Mouse (Mus musculus) adrenal gland, adult 2 months (tissue): Measurements from ENCODE around the gene Mtif3. TPM values are rescaled to one million over a fixed set of nuclear protein-coding genes. Genes with fewer than 3 reads are reported as not detected.

Experiments used
- DNase-seq: peaks from one replicate; pipeline ENCODE4 v3.0.0; 2021
- long read RNA-seq: library from polyadenylated mRNA; stranded (forward); transcript quantifications from one replicate; pipeline ENCODE4 v2.0.0, GENCODE M21; 2021
- polyA plus RNA-seq: library from polyadenylated mRNA; depleted of rRNA; stranded (reverse); fragments of >200 nt; gene quantifications from 2 replicates; pipeline ENCODE4 v1.2.3, GENCODE M21; 2012; rRNA removed
- total RNA-seq, 2 experiments: library from RNA; stranded (reverse); gene quantifications; 2 replicates each; pipeline ENCODE4 v1.2.3; 2021

Mtif3 gene
- total RNA-seq = 10 to 100 TPM; 29.0 to 39.8 TPM
- 8.6 and 9.5 TPM in 2 replicates for polyA plus RNA-seq
- long read RNA-seq, full-length matches to known transcripts = 32 of 37 reads
- long read RNA-seq, partial matches to known transcripts = 1 of 37 reads
- long read RNA-seq, other reads (novel, unspliced or antisense) = 4 of 37 reads

DNA sequence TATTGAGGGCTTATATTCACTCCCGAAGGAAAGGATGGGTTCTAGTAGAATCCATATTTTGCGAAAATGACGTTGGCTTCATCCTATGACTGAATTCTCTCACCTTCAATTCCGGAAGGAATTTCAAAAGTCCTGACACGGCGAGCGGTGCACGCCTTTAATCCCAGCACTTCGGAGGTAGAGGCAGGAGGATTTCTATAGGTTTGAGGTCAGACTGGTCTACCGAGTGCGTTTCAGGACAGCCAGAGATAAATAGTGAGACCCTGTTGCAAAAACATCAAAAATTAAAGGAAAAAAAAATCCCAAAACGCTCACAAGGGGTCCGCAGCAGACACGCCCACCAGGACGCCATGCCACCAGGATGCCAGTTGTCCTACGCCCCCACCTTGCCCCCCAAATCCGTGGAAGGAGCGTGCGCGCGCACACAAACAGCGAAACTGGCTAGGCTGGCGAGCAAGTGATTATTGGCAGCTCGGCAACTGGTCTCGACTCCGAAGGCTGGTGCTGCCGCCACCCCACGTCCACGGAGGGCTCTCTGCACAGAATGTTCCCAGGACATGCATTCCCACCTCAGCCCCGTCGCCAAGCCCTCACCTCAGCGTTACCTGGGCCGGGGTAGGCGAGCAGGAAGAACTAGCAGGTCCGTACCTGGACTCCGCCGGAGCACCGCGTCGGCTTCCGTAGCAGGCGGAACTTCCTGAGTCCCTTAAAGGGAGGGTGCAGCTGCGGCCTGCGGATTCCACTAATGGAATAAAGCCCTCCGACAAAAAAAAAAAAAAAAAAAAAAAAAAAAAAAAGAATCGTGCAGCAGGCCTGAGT lies at the start of gene Mtif3:
Mtif3 (minus strand) TSS at position 683 of the 819 bp plus-strand sequence.
- DNase-seq = peak; percentile 90

DNA sequence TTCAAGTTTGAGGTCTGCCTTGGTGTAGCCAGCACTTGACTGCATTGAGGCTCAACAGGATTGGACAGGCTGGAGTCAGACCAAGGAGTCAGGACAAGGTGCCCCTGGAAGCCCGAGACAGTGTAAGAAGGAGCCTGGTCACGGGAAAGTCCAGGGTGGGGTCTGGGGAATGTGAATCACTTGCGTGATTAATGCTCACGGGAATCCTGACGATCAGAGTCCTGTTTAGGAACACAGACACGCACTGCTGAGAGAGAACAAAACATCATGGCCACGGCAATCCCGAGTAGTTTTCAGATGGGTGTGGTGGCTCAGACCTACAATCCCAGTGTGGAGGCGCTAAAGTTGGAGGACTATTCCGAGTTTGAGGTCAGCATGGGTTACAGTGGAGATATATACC lies 47.7 kb upstream of the Mtif3 start:
- DNase-seq = no peak

DNA sequence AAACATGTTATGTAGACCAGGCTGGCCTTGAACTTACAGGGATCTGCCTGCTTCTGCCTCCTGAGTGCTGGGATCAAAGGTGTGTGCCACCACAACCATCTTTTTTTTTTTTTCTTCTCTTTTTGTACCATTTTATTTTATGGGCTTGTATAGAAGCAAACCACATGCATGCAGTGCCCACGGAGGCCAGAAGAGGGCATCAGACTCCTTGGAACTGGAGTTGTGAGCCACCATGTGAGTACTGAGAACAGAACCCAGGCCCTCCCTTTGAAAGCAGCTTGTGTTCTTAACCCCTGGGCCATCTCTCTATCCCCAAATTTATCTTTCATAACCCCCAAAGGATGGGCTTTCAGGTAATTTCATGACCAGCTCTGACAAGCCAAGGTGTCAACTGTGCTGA lies 39.7 kb upstream of the Mtif3 start:
- DNase-seq = no peak

DNA sequence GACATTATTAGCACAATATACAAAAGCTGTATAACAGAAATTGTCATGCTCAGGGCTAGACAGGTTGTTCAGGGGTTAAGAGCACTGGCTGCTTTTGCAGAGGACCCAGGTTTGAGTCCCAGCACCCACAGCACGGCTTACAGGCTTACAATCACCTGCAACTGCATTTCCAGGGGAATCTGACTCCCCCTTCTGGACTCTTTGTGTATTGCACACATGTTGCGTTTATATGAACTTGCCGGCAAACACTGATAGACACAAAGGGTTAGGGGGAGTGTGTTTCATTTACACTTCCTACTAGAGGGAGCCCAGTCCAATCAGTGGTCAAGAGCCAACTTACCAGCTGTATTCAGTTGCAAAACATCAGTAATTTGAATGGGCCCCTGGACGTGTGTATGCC lies 37.7 kb upstream of the Mtif3 start:
- no peak for DNase-seq

DNA sequence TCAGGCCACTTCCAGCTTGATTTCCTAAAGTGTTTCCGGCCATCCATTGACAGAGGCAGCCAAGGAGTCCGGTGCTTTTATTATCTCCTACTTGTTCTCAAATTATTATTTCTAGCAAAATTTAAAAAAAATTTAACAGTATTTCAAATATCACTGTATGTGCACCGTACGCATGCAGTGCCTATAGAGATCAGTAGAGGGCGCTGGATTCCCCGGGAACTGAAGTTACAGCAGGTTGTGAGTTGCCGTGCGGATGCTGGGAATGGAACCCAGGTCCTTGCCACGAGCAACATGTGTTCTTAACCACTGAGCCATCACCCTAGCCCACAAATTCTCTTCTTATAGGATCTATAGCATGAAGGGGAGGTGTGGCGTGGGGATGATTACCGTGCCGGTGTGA lies 35.2 kb upstream of the Mtif3 start:
- no peak for DNase-seq

DNA sequence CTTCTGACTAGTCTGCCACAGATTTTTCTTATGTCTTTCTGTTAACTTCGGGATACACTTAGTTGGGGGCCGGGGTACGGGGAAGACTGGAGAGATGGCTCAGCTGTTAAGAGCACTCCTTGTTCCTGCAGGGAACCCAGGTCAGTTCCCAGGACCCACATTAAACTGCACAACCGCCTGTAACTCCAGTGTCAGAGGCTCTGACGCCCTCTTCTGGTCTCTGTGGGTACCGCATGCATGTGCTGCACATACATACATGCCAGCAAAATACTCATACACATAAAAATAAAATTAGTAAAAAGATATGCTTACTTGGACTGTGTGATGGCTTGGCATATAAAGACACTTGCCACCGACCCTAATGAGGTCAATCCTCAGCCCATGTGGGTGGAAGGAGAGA lies 33.2 kb upstream of the Mtif3 start:
- no peak for DNase-seq

DNA sequence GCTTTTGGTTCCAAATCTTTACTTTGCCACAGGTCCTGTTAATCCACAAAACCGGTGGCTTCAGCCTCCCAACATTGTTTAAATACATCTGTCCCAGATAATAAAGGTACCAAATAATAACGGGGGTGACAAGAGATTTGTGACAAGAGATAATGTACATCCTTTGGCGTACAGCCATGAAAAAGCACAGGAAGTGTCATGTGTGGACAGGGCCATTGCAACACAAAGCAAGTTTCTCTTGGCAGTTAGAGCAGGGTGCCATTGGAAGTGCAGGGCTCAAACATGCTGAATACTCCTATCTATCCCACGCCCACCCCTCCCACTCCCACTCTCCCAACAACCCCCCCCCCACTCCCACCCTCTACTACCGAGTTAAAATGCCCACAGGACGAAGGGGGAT lies 31.4 kb upstream of the Mtif3 start:
- no peak for DNase-seq

DNA sequence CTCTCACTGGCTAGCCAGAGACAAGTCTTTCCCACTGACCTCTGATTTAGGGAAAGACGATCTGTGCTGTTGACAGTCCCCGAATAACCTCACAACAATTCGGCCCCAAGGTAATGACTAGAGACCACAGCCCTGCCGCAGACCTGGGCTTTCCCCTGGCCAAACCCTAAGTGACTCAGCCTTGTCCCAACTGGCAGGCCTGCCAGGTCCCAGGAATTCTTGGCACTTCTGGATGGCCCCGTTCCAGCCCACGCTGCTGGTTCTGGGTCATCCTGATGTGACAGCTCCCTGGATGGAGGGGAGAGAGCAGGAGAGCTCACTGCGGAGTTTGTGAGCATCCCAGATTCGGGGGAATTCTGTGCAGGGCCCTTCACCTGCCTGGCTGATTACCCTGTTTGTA lies 29.9 kb upstream of the Mtif3 start:
- peak; percentile 89 for DNase-seq

DNA sequence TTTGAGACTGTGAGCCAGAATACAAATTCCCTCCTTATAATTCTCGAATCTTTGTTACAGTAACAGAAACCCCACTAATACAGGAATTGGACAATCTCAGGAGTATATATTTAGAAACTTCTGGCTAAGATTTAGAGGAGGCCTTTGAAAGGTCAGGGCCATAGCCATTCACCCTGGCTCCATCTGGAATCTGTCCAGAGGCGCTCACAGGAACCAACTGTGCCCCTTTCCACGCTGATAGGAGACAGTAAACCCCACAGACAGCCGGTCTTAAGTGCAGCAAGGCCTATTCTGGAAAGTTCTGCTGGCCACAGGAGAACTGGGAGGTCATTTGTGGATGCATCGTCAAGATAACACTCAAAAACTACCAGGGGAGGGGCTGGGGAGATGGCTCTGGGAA lies 25.5 kb upstream of the Mtif3 start:
- peak; percentile 82 for DNase-seq

DNA sequence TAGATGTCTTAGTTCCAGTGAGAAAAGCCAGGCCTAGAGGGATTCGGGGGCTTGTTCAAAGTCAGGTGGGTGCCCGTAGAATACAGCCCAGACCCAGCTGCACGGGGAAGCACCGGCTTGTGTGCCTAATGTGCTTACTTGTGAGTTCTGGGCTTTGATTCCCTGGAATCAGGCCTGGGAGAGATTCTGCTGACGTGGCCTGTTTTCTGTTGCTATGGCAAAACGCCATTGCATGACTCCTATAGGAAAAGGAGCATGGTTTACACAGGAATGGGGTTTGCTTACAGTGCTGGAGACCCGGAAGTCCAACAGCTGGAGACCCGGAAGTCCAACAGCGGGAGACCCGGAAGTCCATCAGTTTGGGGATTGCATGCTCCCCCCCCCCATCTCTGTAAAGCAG lies 24.0 kb upstream of the Mtif3 start:
- no peak for DNase-seq

DNA sequence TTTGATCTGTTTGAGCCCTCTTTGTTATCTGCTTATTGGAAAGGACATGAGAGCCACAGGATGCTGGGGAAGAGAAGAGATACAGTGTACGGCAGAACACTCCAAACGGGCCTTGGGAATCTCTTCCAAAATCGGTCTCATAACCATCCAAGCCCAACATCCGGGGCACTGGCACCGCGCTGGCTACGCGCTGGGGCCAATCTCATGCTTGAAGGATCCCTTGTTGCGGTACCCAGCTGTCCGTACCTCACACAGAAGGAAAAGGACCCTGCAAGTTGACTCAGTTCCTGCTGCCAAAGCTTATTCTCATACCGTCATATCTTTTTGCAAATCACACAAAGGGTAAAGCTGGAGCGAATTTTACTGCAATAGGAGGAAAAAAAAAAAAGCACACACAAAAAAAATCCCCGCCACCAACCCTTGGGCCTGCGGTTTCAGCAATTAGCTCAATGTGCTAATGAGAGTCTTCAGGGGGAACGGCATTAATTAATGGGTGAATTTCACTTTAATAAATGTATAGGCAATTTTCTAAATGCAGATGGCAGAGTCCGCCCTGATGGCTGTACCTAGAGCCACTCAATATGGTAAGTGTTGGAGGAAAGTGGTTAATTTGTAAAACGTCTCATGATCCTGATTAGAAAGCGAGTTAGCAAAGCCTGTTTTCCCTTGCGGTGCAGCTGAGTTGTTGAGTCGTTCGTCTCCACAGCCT lies 22.3 kb upstream of the Mtif3 start:
- DNase-seq = no peak

DNA sequence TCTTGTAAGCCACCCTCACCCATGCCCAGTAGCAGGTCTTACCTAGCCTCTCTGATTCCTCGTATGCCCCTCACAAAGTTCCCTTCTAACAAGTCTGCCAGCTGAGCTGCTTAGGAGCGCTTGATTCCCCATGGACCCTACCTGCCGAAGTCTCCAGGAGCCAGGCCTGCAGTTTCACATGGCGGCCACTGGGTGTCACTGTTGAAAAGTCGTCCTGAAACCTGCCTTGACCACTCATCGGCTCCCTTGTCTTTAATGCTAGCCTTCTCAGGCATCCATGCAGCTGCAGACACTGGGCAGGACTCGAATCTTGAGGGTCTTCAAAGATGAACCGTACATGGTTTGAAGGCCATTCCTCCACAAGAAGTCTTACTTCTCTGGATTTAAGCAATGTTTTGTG lies 19.6 kb upstream of the Mtif3 start:
- DNase-seq = peak; percentile 62

DNA sequence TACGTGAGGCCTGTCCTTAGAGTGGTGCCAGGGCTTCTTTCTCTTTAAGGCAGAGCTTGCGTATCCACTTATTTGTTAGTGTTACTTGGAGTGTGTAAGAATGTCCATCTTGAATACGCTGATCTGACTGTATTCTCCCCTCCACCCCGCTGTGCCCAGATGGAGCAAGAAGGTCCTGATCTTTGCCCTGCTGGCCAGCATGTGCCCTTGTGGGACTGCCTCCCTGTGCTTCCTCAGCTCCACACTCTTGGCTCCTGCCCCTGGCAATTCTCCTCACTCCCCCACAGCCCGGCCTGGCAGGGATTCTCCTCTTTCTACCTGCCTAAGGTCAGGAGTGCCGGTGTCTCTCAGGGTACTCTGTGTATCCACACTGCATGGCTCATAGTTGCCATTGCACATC lies 17.8 kb upstream of the Mtif3 start:
- DNase-seq = peak; percentile 16

DNA sequence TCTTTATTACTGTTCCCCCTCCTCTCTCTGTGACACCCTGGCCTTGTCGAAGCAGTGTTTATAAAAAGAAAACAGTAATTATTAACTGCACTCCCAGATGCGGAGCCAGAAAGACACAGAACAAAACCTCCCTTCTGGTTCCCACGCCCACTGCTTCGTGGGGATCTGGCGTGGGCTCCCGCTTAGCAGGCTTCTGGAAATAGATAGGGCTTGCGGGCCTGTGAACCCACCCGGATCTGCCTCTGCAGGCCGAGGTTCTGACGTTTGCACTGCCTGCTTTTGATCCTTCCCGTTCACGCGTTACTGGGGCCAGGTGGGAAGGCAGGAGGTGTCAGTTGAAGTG lies 11.2 kb upstream of the Mtif3 start:
- DNase-seq = no peak

DNA sequence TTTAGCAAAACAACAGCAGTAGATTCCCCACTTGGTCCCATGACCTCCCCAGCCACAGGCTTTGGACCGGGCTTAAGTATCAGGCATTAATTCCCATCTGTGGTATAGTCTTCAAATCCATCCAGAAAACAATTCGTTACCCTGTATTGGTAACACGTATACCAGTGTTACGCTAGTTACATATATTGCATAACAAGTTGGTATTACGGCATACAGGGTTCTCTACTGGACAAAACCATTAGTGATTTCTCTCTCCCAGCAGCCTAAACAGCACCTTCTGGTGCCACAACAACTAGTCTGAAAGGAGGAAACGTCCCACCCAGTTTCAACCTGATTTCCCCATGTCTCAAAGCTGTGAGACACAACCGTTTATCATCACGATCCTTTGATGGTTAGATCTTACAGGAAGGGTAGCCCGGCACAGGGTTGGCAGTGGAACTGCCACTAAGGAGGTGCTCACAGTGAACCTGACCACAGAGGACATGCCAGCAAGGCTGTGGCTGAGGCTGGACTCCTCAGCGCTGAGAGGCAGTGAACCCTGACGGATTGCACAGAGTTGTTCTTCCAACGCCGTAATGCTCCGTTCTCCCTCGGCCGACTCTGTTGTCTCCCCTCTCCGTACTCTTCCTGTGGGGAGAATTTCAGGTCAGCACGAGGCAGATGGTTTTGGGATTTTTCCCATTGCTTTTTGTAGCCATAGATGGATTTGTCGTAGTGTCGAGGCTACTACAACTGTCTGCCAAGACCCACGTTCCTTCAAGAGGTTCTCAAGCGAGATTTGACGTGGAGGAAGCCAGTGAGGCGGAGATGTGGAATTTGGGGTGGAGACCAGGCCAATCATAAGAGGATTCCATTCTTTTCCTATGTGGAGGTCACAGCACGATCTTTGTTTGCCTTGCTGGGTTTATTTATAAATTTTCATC lies 10.5 kb upstream of the Mtif3 start:
- no peak for DNase-seq

DNA sequence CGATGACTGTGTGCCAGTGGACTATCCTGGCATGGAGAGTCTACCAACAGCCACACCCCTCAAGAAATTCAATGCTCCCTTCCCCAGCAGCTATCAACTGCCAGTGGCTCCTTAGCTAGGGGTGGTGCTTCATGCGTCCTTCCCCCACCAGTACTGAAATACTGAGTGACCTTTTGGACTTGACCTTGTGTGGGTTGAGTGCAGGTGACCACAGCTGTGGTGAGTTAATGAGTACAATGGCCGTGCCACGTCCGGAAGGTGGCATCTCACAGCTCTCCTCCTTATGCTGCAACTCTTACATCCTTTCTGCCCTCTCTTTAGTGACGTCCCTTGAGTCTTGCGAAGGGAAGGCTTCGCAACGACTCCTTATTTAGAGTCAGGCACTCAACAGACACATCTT lies 9.8 kb upstream of the Mtif3 start:
- no peak for DNase-seq

DNA sequence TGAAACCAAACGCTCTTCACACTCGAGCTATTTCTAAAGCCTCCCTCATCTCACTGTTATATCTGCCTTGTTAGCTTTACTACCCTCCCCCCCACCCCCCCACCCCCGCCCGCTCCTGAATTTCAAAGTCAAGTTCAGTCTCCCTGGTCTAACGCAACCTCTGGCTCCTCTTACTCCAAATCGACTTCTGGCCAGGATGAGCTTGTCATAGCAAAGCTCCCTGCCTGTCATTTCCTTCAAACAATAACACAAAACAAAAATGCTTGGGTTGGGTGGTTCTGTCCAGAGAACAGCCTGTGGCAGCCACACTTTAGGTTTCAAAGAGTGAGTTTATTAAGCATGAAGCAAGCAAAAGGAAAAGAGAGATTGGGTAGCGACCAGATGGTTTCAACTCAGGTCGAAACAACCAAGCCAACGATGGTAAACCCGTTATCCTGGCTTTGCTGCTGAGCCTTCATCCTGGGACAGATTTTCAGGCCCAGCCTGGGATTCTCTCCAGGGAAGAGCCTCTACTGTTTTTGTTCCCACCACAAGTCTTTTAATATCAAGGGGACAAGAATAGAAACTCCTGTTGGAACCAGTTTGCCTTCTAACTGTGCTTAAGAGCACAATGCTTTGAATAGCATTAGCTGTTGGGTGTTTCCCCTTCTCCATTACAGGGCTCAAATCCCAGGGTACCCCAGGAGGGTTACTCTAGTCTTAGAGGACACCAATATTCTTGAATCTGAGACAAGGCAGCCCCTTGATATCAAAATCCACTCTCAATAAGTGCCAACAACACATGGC lies 8.4 kb upstream of the Mtif3 start:
- DNase-seq = no peak

DNA sequence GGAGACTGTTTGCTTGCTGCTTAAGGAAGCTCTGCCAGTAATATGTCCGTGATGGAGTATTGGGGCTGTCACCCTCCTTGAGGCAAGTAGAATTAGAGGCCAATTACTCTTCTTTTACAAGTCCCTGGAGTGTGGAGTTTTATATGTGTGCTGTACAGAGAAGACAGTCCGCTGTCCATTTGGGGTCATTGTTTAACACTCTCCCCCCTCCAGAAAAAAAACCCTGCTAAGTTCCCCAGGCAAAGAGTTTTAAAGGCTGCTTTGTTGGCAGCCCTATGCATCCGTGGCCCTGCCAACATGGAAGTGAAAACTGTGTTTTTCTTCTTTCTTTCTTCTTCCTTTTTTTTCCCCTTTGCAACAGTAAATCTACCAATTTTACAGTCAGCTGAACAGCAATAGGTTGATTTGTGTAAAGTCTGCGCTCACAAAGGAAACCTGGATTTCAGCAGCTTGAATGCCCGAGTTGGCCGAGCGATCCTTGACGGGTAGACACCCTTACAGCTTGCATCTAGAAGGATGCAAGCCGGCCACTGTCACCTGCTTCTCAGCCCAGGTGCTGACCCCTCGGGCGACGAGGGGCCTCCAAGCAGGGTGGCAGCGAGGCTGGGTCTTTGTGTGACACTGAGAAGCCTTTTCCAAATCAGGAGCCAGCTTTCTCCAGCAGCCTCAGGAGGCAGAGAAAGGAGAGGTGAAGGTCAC lies 5.2 kb upstream of the Mtif3 start:
- DNase-seq = no peak

DNA sequence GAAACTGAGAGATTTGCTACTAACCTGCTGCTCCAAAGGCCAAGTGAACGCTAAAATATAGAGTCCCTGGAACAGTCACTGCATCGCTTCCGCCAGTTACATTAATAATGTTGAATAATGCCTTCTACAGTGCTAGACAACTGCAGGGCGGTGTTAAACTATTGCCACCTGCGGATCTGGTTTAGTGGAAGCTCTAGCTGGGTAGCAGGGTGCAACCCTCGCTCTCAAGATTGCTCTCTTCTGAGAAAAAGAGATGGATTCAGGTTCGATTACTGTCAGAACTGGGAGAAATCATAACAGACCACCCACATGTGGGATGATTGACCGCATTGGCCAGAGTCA lies 308 bp upstream of the Mtif3 start:
- DNase-seq = no peak

DNA sequence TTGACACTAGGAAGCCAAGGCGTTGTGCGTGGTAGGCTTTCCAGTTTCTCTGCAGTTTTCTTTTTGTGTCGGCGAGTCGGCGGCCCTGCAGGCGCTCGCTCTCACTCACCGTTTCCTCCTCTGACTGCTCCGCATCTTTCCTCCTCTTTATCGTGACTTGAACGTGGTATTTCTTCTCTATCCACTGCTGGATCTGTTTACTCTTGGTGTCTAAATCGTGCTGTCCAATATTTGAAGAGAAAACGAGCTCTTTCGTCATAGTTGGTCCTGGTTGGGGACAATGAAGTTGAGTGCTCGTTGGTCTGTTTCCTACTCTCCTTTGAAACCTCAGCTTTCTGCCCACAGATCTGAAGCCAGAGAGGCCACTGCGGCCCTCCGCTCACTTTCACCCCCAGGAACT lies 6.9 kb downstream of the Mtif3 start:
- no peak for DNase-seq

DNA sequence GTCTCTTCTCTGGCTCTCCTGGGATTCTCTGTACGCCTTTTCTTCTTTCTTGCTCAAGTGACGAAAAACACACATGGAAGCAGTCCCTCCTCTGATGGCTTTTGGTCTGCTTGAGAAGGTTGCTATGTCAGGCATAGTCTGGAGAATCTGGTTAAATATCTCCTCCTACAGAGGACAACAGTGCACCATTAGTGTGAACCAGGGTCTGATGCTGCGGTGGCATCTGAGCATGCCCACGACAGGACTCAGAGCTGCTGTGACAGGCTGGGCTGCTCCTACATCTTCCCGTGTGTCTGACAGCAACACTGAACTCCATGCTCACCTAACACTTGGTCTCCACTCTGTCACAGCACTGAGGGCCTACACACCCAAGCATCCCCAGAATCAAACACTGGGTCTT lies 7.9 kb downstream of the Mtif3 start:
- DNase-seq = no peak
